Mouse (Mus musculus) NIH3T3 (cell line): Measurements from ENCODE around the gene Tmem268.

Experiments used
- DNase-seq: peaks from one replicate; pipeline ENCODE4 v3.0.0-alpha.2; 2012; ENCODE audit warnings: low read depth

The Tmem268 gene

DNA sequence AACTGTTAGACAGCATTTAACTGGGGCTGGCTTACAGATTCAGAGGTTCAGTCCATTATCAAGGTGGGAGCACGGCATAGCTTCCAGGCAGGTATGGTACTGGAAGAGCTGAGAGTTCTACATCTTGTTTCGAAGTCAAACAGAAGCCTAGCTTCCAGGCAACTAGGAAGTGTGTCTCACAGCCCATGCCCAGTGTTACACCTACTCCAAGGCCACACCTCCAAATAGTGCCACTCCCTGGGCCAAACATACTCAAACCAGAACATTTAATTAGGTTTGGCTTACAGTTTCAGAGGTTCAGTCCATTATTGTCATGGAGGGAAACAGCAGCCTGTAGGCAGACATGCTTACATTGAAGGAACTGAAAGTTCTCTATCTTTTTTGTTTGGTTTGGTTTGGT is 3.5 kb upstream of the Tmem268 start:
- DNase-seq: no peak

DNA sequence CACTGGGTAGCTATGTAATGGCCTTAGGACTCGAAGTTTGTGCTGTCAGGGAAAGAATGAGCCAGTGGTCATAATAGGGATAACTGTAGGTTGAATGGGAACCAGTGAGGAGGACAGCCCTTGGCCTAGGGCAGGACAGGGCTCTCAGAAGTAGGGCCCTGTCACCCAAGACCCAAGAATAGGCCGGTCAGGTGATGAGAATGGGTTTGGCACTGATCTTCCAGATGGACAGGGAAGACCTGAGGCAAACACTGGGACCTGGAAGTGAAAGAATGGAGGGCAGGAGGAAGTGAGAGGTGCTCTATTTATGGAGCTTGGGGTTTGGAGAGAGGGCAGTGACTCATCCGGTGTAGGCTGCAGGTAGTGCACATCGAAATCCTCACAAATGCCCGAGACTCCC is 1.9 kb upstream of the Tmem268 start:
- DNase-seq: no peak

DNA sequence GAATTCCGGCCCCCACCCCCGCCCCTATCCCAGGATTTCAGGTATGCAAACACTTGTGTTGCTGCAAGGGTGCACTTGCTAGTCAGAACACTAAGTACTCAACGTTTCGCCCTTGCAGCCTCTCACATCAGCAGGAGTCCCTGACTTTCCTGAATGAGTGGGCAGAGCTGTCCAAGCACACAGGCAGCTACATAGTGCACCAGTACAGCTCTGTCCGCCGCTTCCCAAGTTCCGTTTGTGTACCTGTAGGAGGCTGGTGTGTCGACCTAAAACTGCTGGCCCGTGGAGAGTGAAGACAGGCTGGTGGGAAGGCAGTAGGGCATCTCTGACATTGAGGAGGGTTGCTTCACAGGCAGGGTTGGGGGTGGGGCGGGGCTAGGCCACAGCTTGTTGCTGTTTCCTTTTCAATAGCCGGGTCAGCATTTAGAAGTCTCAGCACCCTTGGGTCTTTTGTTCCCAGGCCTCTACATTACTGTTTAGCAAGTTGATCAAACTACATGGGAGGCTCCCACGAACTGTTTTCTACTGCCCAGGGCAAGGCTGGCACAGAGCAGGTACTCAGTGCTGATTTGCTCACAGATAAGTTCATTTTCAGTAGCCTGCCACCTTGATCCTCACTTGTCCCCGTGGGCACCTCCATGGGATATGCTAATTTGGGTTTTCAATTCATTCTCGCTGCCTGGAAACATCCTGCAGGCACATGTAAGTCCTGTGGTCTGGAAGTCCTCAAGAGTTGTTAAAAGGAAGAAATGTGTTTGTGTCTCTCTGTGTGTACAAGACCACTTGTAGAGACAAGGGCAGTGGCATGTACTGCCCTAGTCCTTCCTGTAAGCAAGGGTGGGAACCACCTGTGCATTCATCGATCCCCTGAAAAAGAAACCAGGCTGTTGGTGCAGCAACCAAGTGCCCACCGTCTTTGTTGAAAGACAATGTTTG is 1.2 kb upstream of the Tmem268 start:
- DNase-seq: peak; percentile 65

DNA sequence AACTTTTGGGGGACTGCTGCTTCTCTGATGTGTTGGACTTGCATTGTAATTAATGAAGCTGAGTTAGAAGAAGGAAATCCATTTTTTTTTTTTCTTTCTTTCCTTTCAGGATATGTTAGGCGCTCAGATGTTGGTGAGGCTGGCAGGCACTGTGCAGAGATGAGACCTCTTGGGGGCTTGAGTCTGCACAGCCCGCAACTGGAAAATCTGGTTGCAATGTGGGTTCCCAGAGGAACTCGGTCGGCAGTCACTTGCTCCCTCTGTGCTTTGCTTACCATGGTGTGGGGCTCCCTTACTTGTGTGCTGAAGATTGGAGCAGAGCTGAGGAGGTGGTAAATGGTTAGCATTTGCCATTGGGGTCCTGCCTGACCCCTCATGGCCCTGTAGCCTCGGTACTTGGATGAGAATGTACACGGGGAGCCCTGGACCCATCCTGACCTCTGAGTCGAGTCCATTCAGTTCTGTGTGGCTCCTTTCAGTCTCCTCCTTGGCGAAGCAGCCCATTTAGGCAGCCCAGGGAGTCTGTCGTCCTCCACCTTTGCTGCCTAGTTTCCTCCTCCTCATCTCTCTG is 631 bp downstream of the Tmem268 start:
- peak; percentile 48 for DNase-seq

DNA sequence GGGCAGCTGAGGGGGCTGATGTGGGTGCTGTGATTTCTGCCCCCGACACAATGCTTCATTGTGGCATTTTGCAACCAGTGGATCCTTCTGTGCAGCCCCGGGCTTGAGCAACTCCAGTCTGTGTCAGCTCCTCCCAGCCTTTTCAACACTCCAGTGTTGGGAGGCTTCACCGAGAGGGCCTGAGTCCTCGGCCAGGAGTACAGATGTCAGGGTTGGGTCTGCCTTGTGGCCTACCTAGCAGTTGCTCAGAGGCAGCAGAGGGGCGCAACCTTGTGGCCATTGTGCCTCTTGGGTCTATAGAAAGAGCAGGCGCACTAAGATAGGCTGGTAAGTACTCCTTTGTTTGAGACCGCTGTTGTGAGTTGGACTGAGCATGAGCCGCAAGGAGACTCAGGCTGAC is 1.5 kb downstream of the Tmem268 start:
- DNase-seq: peak; percentile 80

DNA sequence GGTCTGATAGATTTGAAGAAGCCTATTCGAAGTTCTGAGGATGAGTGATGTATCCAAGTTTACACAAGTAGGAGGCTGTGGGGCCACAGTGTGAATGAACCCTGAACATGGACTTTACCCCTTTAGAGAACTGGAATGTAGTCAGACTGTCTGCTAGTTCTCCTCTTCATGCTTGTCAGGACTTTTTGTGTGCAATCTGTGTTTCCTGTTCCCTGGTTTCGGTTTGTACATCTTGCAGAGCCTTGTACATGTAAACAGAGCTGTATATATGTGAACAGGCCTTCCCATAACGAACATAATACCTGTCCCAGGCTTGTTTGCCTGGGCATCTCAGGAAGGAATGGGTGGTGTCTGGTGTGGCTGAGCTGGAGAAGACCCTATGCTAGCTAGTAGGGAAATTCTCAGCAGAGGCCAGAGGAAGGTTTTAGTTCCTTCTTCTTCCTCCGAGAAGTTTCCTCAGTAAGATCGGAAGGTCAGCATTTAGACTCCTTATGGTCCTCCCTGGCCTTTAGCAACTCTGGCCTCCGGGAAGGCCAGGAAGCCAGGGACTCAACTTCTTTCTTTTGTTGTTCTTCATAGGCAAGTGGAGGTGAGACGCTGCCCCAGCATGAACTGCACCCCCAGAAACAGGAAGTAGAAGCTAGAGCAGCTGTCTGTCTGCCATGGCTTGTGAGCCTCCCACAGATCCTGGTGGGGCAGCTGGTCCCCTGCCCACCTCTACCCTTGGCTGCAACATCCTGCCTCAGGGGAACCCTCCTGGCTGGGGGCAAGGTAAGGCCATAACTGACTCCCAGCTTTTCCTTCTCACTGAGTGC is 3.5 kb downstream of the Tmem268 start:
- DNase-seq: no peak

DNA sequence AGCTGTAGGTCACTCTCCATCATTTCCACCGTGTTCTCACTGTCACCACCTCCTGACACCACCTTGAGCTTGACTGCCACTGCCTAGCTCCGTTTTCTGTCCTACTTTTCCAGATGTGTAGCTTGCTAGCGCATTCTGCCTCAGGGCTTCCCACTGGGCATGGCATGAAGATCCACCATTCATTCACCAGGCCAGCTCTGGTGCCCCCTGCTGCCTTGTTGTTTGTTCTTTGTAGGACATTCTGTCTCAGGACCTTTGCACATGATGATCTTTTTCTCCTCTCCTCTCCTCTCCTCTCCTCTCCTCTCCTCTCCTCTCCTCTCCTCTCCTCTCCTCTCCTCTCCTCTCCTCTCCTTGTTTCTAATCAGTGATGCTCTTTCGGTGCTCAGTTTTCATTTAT is 4.2 kb downstream of the Tmem268 start:
- no peak for DNase-seq

DNA sequence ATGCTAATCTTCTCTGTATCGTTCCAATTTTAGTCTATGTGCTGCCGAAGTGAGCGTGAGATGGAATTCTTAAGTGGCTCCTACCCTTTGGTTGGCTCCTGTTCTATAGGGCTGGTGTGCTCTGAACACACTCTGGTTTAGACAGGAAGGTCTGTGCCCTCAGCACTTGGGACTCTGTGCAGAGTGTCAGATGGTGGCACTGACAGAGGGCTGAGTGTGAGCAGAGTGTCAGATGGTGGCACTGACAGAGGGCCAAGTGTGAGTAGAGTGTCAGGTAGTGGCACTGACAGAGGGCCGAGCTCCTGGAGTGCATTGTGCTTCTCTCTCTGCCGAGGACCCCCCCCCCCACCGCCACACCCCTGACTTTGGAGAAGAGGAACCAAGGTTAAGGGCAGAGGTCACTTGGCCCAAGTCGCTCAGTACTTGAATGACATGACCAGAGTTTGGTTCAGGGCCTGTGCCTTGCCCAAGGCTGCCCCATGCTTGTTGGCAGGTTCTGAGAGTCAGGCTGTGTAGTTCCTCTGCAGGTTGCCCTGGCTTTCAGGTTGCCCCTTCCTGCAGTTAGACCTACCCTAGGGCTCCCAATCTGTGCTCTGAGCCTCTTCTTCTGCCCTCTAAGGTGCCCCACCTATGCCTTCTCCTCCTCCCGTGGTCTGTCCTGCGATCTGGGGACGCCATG is 9.3 kb downstream of the Tmem268 start:
- no peak for DNase-seq

DNA sequence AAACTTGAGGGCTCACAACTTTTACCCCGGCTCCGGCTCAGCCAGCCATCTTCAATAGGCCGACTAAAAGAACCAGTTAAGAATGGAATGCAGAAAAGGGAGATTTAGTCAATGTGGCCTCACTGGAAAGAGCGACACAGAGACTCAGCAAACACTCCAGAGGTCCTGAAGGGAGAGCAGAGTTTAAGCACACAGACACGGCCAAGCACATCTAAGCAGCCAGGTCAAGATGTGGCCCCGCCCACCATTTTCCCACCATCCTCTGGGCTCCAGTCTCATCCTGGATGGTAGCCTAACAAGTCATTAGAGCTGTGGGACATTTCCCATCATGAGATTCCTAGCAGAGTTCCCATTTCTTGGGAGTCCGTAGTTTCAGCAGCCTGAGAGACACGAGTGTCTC is 10.7 kb downstream of the Tmem268 start:
- no peak for DNase-seq

DNA sequence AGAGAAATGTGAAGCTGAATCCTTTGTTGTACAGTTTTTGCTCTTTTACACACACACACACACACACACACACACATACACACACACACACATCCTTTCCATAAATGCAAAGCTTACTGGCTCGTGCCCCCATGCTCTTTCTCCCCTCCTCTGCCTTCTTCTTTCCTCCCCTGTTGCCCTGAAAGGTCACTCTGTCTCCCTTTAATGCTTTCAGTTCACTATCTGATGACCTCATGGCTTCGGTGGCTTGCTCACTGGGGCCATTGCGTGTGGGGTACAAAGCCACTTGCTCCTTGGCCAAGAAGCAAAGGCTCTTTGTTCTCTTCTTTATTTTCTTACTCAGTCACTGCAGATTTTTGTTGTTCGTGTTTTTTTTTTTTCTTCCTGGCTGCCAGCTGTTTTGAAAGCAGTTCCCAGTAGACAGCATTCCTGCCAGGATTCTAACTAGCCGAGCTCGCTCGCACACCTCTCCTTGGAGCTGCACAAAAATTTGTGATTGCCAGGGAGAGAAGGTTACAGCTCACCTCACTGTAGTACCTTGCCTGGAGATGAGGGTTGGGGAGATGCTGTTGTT is 11.7 kb downstream of the Tmem268 start:
- DNase-seq: peak; percentile 62

DNA sequence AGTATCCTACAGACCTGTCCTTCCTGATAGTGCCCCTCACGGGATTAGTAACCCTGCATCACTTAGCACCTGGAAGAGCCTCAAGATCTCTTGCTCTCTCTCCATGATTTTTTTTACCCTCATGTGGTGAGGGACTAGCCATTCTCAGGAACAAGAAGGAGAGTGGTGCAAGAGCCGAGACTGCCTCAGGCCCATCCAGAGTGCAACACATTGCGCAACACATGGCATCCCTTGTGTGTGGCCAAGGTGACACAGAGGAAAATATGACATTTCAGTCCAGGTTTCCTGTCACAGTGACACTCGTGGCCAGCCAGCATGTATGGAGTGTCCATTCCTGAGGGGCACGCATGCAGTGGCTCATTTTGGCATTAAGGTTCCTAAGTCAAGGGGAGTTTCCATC is 14.0 kb downstream of the Tmem268 start:
- no peak for DNase-seq

DNA sequence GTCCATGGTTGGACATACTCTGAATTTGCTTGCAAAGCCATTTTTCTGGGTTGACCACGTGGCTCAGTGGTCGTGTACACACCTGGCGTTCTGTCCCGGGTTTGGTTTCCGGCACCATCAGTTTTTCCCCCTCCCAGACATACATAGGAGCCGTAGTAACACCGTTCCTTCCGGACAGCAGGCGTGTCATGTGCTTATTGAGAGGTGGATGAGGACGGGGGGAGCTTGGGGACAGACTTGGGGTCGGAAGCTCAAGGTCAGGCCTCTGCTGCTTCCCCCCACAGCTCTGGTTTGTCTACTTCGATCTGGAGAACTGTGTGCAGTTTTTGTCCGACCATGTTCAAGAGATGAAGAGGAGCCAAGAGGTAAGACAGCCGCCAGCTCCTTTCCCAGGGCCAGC is 21.1 kb downstream of the Tmem268 start:
- no peak for DNase-seq

DNA sequence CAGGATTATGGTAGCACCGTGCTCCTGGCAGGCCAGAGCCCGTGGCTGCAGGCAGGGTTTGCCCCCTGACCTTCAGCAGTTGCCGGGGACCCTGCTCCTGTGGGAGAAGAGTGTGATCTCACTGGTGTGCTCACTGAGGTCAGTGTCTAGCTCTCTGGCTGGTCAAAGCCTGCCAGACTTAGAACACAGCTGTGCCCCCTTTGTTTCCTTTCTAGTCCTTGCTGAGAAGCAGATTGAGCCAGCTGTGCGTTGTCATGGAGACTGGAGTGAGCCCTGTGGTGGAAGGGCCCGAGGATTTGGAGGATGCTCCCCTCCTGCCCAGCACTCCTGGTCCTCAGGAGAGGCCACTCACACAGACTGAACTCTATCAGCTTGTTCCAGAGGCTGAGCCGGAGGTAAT is 21.5 kb downstream of the Tmem268 start:
- no peak for DNase-seq

DNA sequence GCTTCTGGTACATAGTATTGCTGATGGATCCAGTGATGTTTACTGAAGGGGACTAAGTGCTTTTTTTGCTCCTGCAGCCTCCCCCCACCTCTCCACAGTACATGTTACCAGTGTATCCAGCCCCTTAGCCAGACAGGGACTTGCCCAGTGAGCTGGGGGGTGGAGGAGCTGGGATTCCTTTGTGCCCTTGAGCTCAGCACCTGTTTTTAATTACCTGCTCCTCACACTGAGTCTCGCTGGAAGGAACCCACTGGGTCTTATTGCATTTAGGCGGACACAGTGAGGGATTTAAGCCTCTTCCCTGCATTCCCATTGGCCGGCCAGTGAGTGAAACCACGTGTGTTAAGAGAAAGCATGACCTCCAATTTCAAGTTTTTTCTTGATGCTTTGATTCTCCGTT is 24.0 kb downstream of the Tmem268 start:
- peak; percentile 66 for DNase-seq

DNA sequence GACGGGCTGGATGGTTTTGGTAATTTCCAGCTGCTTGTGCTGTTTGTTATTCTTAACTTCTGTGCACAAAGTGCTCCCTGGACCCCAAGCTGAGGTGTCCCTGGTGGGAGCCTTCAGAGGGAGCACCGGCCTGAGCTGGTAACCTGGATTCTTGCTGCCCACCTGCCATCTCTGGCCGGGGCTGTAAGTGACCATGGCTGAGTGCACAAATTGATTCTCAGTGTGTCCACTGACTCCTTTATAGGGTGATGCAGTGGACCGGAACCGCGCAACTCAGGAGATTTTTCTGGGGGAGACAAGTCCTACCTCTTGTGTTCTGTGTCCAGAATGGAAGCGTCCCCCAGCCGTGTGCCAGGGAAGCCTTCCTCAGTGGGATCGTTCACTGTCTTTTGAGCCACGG is 26.6 kb downstream of the Tmem268 start:
- no peak for DNase-seq

DNA sequence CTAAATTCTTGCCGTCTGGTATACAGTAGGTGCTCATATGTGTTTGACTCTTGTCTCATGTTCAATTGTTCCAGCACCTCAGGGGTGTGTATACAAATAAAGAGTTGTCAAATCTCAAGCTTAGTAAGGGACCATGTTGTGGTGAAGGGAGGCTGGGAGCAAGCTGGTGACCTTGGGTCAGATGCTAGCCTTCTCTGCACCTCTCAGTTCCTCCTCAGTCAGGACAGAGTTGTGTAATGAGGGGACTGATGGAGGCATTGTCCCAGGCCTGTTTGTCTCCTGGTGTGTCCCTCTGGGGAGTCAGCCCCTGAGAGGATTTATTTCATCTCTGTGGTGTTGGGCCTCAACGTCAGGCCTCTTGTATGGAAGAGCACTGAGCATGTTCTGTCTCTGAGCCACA is 27.7 kb downstream of the Tmem268 start:
- DNase-seq: no peak

DNA sequence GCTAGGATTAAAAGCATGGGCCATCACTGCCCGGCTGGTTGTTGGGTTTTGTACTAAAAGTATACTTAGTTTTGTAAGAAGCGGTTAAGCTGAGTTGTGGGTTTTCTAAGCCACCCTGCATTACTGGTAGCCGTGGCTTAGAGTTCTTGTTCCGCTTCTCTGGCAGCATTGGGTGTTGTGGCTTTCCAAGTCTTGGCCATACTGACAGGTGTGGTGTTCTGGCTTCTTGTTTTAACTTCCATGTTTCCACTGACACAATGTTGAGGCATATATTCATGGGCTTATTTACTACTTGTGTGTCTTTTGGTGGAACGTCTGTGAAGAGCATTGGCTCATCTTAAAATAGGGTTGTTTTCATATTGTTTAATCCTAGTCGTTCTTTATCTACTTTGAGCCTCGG is 31.4 kb downstream of the Tmem268 start:
- no peak for DNase-seq

DNA sequence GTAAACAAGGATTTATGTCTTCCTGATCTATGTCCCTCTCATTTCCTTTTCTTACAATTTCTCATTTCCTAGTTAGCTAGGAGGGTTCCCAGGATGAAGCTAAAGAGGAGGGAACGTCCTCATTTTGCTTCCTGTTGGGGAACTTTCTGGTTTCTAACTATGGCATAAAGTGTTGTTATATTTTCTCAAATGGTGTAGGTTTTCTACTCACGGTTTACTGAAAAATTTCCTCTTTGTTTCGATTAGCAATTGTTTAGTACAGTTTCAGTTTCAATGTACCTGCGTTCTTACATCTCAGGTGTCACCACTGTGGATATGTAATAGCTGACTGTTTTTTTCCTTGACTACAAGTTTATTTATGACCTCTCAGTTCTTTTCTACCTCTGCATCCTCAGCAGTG is 32.0 kb downstream of the Tmem268 start:
- no peak for DNase-seq

DNA sequence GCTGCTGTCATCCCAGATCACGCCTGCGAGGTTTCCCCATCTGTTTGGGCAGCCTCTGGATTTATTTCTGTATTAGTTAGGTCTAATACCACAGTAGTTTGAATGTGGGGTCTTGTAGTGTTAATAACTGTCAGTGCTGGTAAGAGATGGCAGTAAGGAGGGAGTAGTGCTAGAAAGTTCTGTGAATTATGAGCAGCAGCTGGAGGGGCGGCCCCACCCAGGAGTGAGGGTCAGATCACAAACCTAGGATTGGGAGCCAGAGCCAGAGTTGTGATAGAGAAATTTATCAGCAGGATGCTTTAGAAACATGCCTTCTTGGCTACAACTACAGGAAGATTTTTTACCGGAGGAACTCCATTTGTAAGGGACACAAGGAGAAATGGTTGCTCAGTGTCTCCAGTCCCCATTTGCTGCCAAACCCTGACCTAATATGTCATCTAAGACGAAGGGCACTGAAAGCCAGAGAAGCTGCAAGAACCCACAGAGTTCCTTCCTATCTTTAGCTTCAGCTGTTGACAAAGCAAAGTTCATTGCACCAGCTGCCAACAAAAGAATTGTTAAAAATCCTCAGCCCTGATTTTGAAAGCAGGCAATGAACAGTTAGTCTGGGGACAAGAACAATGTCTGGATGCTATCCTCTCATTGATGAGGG is 36.0 kb downstream of the Tmem268 start:
- no peak for DNase-seq

DNA sequence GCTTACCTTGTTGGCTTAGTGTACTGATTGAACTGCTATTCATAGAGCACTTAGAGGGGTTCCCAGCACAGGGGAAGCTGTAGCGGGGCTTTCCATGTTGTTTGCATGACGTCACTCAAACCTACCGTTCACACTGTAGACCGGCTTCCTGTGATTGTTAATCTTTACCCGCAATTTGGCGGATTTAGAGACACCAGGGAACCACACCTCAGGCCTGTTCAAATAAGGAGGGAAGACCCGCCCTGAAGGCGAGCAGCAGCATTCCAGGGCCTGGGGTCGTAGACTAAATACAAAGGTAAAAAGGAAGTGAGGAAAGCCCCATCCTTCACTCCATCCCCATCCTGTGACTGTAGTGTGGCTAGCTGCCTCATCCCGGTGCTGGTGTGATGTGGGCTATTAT is 36.7 kb downstream of the Tmem268 start:
- DNase-seq: no peak

DNA sequence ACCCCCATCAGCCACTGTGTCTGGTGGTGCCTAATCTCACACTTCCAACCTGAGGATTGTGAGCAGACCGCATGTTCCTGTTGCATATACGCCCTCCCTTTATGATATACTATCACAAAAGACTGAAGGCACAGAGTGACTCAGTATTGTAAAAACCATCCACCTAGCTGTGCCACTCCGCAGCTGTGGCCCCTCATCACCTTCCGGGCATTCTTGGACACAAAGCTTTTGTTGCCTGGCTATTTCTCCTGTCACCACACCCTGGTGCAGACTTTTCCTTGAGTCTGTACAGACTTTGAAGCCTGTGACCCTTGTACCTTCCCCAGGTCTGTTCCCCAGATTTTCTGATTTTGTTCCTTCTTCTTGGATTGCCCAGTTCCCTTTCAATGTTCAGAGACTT is 37.4 kb downstream of the Tmem268 start:
- DNase-seq: no peak

DNA sequence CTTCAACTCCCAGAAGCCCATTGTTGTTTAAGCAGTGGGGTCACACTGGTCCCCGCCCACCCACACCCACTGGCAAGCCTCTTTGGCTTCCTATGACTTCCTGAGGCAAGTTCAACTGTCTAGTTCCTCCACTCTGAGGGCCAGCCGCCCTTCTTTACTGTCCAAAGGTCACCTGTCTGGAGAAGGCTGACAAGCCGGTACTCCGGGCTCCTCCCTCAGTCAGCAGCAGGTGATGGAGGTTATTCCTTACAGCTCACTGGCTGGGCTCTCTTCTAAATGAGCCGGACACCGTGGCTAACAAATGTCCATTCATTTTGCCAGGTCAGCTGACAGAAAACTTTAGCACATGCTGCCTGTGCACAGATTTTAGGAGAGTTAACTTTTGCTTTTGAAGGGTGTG is 42.2 kb downstream of the Tmem268 start:
- no peak for DNase-seq
